Mouse (Mus musculus): ENCODE results near the gene Tent5c. TPM values are rescaled to one million over a fixed set of nuclear protein-coding genes. Genes with fewer than 3 reads are reported as not detected.

The Tent5c gene
- polyA plus RNA-seq, 1 experiment from 2014 or later = 3.5 TPM

DNA sequence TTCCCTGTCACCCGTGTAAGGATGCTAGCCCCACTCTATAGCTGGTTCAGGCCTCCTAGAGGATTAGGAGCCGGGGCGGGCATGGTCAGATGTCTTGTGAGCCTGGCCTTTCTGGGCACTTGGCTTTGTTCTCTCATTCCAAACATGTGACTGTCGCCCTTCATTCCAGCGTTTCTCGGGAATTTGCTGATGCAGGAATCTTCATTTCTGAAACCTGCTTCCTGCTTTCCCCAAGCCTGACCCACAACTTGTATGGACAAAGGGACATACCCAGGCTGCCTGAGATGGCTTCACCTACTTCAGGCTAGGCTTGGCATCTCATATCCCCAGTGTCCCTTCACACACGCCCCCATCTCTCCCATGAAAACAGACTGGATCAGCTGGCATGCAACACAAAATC, 33.5 kb upstream of the Tent5c start:
- ATAC-seq (replicated peaks; ENCODE audit: insufficient number of reproducible peaks, low FRiP score, low TSS enrichment, low read depth) = no peak
- Histone ChIP-seq H3K4me2 (ENCODE audit: low read depth, low read length) (no peak overlapping the region), H3K4me3 (ENCODE audit: low read depth, low read length) (no peak overlapping the region), H3K9ac (replicated peaks; ENCODE audit: low read length) (no peak overlapping the region), H3K36me3 (replicated peaks; ENCODE audit: control insufficient read depth, insufficient read depth, low read depth, low read length) (no peaks in the 10 kb centered on the region), H3K9me3 (replicated peaks; ENCODE audit: control insufficient read depth, low read length) (no peaks in the 10 kb centered on the region), H3K4me1 (ENCODE audit: control insufficient read depth, insufficient read depth, low read length) (no peaks in the 10 kb centered on the region), H3K27me3 (ENCODE audit: control insufficient read depth, insufficient read depth, low read length) (no peaks in the 10 kb centered on the region), H3K27ac (replicated peaks; ENCODE audit: low read depth, low read length) (no peak overlapping the region)
- 80% methylated on average over 7 of the region's 7 CpGs for WGBS
- no peak for DNase-seq (ENCODE audit: low spot score)

DNA sequence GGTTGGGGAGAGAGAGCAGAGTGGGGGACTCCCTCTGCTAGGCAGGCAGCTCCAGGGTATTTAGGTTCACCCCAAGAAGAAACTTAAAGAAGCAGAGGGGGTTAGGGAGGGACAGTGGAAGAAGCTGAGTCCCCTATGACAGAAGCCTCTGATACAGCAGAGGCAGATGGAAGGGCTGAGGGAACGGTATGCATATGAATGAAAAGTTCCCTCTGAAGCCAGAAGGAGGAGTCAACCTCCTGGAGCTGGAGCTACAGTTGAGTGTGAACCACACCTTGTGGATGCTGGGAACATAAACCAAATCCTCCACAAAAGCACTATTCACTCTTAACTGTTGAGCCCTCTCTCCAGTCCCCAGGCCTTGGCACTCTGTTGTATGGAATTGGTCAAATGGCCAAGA, 32.5 kb upstream of the Tent5c start:
- Histone ChIP-seq H3K4me3 (ENCODE audit: low read depth, low read length) (no peak overlapping the region), H3K9ac (replicated peaks; ENCODE audit: low read length) (no peak overlapping the region), H3K27me3 (ENCODE audit: control insufficient read depth, insufficient read depth, low read length) (no peaks in the 10 kb centered on the region), H3K9me3 (replicated peaks; ENCODE audit: control insufficient read depth, low read length) (no peaks in the 10 kb centered on the region), H3K27ac (replicated peaks; ENCODE audit: low read depth, low read length) (no peak overlapping the region), H3K4me1 (ENCODE audit: control insufficient read depth, insufficient read depth, low read length) (no peaks in the 10 kb centered on the region), H3K36me3 (replicated peaks; ENCODE audit: control insufficient read depth, insufficient read depth, low read depth, low read length) (no peaks in the 10 kb centered on the region), H3K4me2 (ENCODE audit: low read depth, low read length) (no peak overlapping the region)
- ATAC-seq (replicated peaks; ENCODE audit: insufficient number of reproducible peaks, low FRiP score, low TSS enrichment, low read depth) (no peak), DNase-seq (ENCODE audit: low spot score) (no peak)
- WGBS = 69% methylated on average over 1 of the region's 1 CpGs

DNA sequence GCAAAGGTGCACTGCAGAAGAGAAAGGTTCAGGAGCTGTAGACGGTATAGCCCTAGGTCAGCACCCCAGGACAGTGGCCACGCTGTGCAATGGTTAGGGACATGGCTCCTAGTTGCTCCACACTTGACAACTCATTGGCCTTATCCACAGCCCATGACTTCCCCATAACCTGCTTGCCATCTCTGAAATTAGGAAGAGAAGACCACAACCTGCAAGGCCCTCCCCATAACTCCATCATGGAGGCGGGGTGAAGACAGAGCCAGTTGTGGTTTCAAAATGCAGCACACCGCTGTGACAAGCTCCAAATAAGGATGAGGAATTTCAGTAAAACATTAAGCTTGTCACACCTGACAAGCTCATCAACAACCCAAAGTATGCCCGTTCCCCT, 26.6 kb upstream of the Tent5c start:
- Histone ChIP-seq H3K4me3 (ENCODE audit: low read depth, low read length) (no peak overlapping the region), H3K4me1 (ENCODE audit: control insufficient read depth, insufficient read depth, low read length) (no peaks in the 10 kb centered on the region), H3K9ac (replicated peaks; ENCODE audit: low read length) (no peak overlapping the region), H3K27me3 (ENCODE audit: control insufficient read depth, insufficient read depth, low read length) (no peaks in the 10 kb centered on the region), H3K9me3 (replicated peaks; ENCODE audit: control insufficient read depth, low read length) (no peaks in the 10 kb centered on the region), H3K4me2 (ENCODE audit: low read depth, low read length) (no peak overlapping the region), H3K27ac (replicated peaks; ENCODE audit: low read depth, low read length) (no peak overlapping the region), H3K36me3 (replicated peaks; ENCODE audit: control insufficient read depth, insufficient read depth, low read depth, low read length) (no peaks in the 10 kb centered on the region)
- 85% methylated on average over 5 of the region's 5 CpGs for WGBS
- ATAC-seq (replicated peaks; ENCODE audit: insufficient number of reproducible peaks, low FRiP score, low TSS enrichment, low read depth) = no peak
- no peak for DNase-seq (ENCODE audit: low spot score)

DNA sequence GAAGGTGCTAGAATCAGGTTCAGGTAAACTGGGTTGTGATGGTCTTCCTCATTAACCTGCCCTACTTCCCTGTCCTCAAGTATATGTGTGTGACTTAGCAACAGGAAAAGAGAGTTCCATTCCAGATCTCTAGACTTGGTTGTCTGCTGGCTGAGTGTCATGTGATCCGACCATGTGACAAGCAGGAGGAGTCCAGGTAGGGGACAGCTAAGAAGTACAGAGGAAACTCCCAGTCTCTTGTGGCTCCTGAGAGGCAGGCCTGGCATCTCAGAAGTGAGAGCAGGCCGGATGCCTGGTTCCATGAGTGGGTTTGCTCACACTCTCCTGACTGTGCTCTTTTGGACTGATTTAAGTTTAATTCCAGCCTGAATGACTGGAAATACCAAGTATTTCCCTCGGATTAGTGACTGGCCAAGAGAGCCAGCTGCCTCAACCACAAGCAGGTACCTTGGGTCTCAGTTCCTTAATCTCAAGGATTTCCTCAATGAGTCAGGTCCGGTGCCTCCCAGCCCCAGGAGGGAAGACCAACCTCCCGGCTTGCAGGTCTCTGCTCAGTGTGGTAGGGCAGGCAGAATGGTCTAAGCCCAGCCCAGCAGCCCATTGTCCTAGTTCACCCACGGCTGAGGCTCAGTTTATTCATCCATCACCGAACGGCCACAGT, 26.1 kb upstream of the Tent5c start:
- Histone ChIP-seq H3K4me3 (ENCODE audit: low read depth, low read length) (no peak overlapping the region), H3K4me1 (ENCODE audit: control insufficient read depth, insufficient read depth, low read length) (no peaks in the 10 kb centered on the region), H3K4me2 (ENCODE audit: low read depth, low read length) (no peak overlapping the region), H3K9ac (replicated peaks; ENCODE audit: low read length) (no peak overlapping the region), H3K27ac (replicated peaks; ENCODE audit: low read depth, low read length) (no peak overlapping the region), H3K36me3 (replicated peaks; ENCODE audit: control insufficient read depth, insufficient read depth, low read depth, low read length) (no peaks in the 10 kb centered on the region), H3K9me3 (replicated peaks; ENCODE audit: control insufficient read depth, low read length) (no peaks in the 10 kb centered on the region), H3K27me3 (ENCODE audit: control insufficient read depth, insufficient read depth, low read length) (no peaks in the 10 kb centered on the region)
- WGBS = 73% methylated on average over 8 of the region's 8 CpGs
- DNase-seq (ENCODE audit: low spot score) (no peak), ATAC-seq (replicated peaks; ENCODE audit: insufficient number of reproducible peaks, low FRiP score, low TSS enrichment, low read depth) (no peak)

DNA sequence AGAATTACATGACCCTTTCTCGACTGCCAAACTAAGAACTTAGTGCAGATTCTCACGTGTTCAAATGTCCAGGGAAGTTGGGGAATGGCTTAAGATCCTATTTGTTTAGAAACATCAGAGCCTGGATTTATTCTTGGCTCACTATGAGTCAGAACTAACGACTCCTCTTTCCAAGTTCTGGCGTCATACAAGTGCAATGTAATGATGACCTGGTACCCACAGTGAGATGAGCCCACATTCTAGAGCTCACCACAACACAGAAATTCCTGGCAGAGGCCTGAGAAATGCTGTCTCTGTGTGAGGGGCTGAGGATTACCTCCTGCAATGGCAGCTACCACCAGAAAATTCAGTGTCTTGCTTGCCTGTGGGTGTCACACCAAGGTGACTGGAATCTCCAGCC, 18.1 kb upstream of the Tent5c start:
- H3K9ac ChIP-seq (replicated peaks; ENCODE audit: low read length) = no peak overlapping the region
- H3K4me2 ChIP-seq (ENCODE audit: low read depth, low read length) = no peak overlapping the region
- no peaks in the 10 kb centered on the region for H3K4me1 ChIP-seq (ENCODE audit: control insufficient read depth, insufficient read depth, low read length)
- DNase-seq (ENCODE audit: low spot score) (no peak), ATAC-seq (replicated peaks; ENCODE audit: insufficient number of reproducible peaks, low FRiP score, low TSS enrichment, low read depth) (no peak)
- no peak overlapping the region for H3K27ac ChIP-seq (replicated peaks; ENCODE audit: low read depth, low read length)
- H3K36me3 ChIP-seq (replicated peaks; ENCODE audit: control insufficient read depth, insufficient read depth, low read depth, low read length) = no peaks in the 10 kb centered on the region
- H3K27me3 ChIP-seq (ENCODE audit: control insufficient read depth, insufficient read depth, low read length) = no peaks in the 10 kb centered on the region
- WGBS = 89% methylated on average over 4 of the region's 4 CpGs
- H3K4me3 ChIP-seq (ENCODE audit: low read depth, low read length) = no peak overlapping the region
- H3K9me3 ChIP-seq (replicated peaks; ENCODE audit: control insufficient read depth, low read length) = no peaks in the 10 kb centered on the region

DNA sequence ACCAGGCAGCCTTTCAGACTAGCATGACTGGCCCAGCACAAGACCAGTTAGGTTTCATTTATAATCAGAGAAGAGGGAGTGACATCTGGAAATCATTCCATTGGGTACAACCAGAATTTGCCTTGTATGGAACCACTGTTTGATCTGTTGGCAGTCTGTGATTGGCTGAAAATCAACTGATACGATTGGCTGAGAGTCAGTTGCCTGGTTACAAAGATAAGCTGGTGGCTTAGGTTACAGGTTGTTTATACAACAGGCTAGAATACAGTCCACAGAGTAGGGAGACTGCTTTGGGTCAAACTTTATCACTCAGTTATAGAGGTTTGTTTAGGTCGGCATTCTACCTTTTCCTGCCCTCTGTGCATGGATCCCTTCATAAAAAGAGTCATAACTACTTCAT, 17.6 kb upstream of the Tent5c start:
- Histone ChIP-seq H3K4me1 (ENCODE audit: control insufficient read depth, insufficient read depth, low read length) (no peaks in the 10 kb centered on the region), H3K4me3 (ENCODE audit: low read depth, low read length) (no peak overlapping the region), H3K4me2 (ENCODE audit: low read depth, low read length) (no peak overlapping the region), H3K9me3 (replicated peaks; ENCODE audit: control insufficient read depth, low read length) (no peaks in the 10 kb centered on the region), H3K36me3 (replicated peaks; ENCODE audit: control insufficient read depth, insufficient read depth, low read depth, low read length) (no peaks in the 10 kb centered on the region), H3K9ac (replicated peaks; ENCODE audit: low read length) (no peak overlapping the region), H3K27ac (replicated peaks; ENCODE audit: low read depth, low read length) (no peak overlapping the region), H3K27me3 (ENCODE audit: control insufficient read depth, insufficient read depth, low read length) (no peaks in the 10 kb centered on the region)
- DNase-seq (ENCODE audit: low spot score) (peak; percentile 61), ATAC-seq (replicated peaks; ENCODE audit: insufficient number of reproducible peaks, low FRiP score, low TSS enrichment, low read depth) (no peak)
- 67% methylated on average over 2 of the region's 2 CpGs for WGBS

DNA sequence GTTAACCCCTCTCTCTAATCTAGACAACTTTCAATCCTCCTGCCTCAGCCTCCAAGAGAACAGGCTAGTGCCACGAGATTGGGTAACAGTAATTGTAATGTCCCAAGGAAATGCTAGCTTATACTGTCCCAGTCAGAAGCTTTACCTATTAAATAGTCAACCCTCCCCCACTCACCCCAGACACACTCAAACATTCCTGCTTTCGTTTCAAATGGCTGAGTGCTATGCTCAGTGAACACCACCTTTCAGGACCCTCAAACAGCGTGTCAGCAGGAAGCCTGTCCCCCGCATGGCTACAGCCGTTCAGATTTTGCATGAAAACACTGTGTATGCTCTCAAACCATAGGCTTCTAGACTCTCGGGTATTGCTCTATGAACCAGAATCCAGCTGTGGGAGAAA, 14.8 kb upstream of the Tent5c start:
- no peak overlapping the region for H3K4me3 ChIP-seq (ENCODE audit: low read depth, low read length)
- DNase-seq (ENCODE audit: low spot score) (no peak), ATAC-seq (replicated peaks; ENCODE audit: insufficient number of reproducible peaks, low FRiP score, low TSS enrichment, low read depth) (no peak)
- H3K4me2 ChIP-seq (ENCODE audit: low read depth, low read length) = no peak overlapping the region
- H3K27me3 ChIP-seq (ENCODE audit: control insufficient read depth, insufficient read depth, low read length) = no peaks in the 10 kb centered on the region
- H3K9me3 ChIP-seq (replicated peaks; ENCODE audit: control insufficient read depth, low read length) = no peaks in the 10 kb centered on the region
- WGBS = 75% methylated on average over 6 of the region's 6 CpGs
- no peak overlapping the region for H3K27ac ChIP-seq (replicated peaks; ENCODE audit: low read depth, low read length)
- H3K9ac ChIP-seq (replicated peaks; ENCODE audit: low read length) = no peak overlapping the region
- no peaks in the 10 kb centered on the region for H3K36me3 ChIP-seq (replicated peaks; ENCODE audit: control insufficient read depth, insufficient read depth, low read depth, low read length)
- H3K4me1 ChIP-seq (ENCODE audit: control insufficient read depth, insufficient read depth, low read length) = no peaks in the 10 kb centered on the region

DNA sequence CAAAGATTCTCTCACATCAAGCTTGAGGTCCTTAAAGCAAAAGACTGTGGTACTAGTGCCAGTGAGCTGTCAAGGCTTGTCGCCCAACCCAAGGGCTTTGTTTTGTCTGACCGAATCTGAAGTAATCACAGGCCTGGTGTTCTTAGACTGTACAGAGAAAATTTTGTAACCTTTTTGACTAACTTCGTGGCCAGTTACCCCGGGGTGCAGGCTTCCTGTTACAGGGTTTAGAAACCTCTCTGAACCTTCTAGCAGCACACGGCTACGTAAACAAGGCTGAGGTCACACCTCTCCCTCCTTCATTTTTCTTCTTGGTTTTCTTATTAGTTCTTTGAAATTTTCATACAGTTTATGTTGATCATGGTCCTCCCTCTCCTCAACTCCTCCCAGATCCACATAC, 13.4 kb upstream of the Tent5c start:
- Histone ChIP-seq H3K36me3 (replicated peaks; ENCODE audit: control insufficient read depth, insufficient read depth, low read depth, low read length) (no peaks in the 10 kb centered on the region), H3K9me3 (replicated peaks; ENCODE audit: control insufficient read depth, low read length) (no peaks in the 10 kb centered on the region), H3K4me1 (ENCODE audit: control insufficient read depth, insufficient read depth, low read length) (no peaks in the 10 kb centered on the region), H3K4me2 (ENCODE audit: low read depth, low read length) (no peak overlapping the region), H3K9ac (replicated peaks; ENCODE audit: low read length) (no peak overlapping the region), H3K4me3 (ENCODE audit: low read depth, low read length) (no peak overlapping the region), H3K27me3 (ENCODE audit: control insufficient read depth, insufficient read depth, low read length) (no peaks in the 10 kb centered on the region), H3K27ac (replicated peaks; ENCODE audit: low read depth, low read length) (no peak overlapping the region)
- no peak for ATAC-seq (replicated peaks; ENCODE audit: insufficient number of reproducible peaks, low FRiP score, low TSS enrichment, low read depth)
- WGBS = 86% methylated on average over 6 of the region's 6 CpGs
- DNase-seq (ENCODE audit: low spot score) = no peak

Measured in embryonic facial prominence, embryonic 11.5 days (tissue).